In genomic region chr7:34675831-34676514, GRCm38 (mm10) we compare ENCODE assay signal across 8 mouse cellular contexts. TPM values are rescaled to one million over a fixed set of nuclear protein-coding genes. Genes with fewer than 3 reads are reported as not detected.
DNase-seq lines count a peak whose midpoint lies in the region; ATAC-seq and TF ChIP-seq lines count a peak whose summit lies in the region.

No protein-coding gene starts in this region.

- peaks cover 45% of the 10 kb centered on the region for H3K4me1 ChIP-seq in E14TG2a.4 (replicated peaks; ENCODE audit: low read depth, low read length)
- peaks cover 6% of the 10 kb centered on the region; the same call in 1 of the 2 replicates for H3K4me1 ChIP-seq in forebrain, embryonic 14.5 days (ENCODE audit: control insufficient read depth, insufficient read depth, low read length)
- H3K4me1 ChIP-seq in heart, postnatal 0 days (ENCODE audit: control insufficient read depth, insufficient read depth), result no peaks in the 10 kb centered on the region
- H3K4me1 ChIP-seq in liver, embryonic 11.5 days (replicated peaks; ENCODE audit: control insufficient read depth, insufficient read depth, low read length), result no peaks in the 10 kb centered on the region
- peaks cover 6% of the 10 kb centered on the region for H3K4me1 ChIP-seq in neural tube, embryonic 12.5 days

- 3% methylated on average over 33 of the region's 33 CpGs for WGBS in forebrain, embryonic 14.5 days
- WGBS in heart, postnatal 0 days, result 5% methylated on average over 33 of the region's 33 CpGs
- 11% methylated on average over 33 of the region's 33 CpGs for WGBS in liver, embryonic 11.5 days
- WGBS in neural tube, embryonic 12.5 days, result 6% methylated on average over 33 of the region's 33 CpGs

- TF ChIP-seq CTCF in E14TG2a.4 (conservative IDR thresholded peaks at IDR 0.05; ENCODE audit: low read length), result peak; percentile 78
- TF ChIP-seq CTCF in heart, postnatal 0 days (IDR thresholded peaks at IDR 0.05; ENCODE audit: low read depth), result peak; percentile 87

- H3K27me3 ChIP-seq in E14TG2a.4 (ENCODE audit: insufficient read depth, low read length), result peaks cover 53% of the 10 kb centered on the region
- peaks cover 30% of the 10 kb centered on the region for H3K27me3 ChIP-seq in forebrain, embryonic 14.5 days (replicated peaks; ENCODE audit: control insufficient read depth, insufficient read depth, low read length)
- H3K27me3 ChIP-seq in heart, postnatal 0 days (ENCODE audit: control insufficient read depth, insufficient read depth, low read length), result peaks cover 39% of the 10 kb centered on the region
- peaks cover 34% of the 10 kb centered on the region for H3K27me3 ChIP-seq in liver, embryonic 11.5 days (replicated peaks; ENCODE audit: control insufficient read depth, insufficient read depth, low read length)
- peaks cover 34% of the 10 kb centered on the region for H3K27me3 ChIP-seq in neural tube, embryonic 12.5 days (replicated peaks)

- peak; percentile 60; the same call in 1 of the 2 replicates for ATAC-seq in forebrain, embryonic 14.5 days
- peak; percentile 60; the same call in 1 of the 2 replicates for ATAC-seq in heart, postnatal 0 days (ENCODE audit: insufficient read depth, low read depth)
- no peak for ATAC-seq in liver, embryonic 11.5 days (replicated peaks; ENCODE audit: low FRiP score)
- peak; percentile 13; the same call in 1 of the 2 replicates for ATAC-seq in neural tube, embryonic 12.5 days (ENCODE audit: low FRiP score, low read depth)

- H3K4me3 ChIP-seq in E14TG2a.4 (replicated peaks; ENCODE audit: low read length), result peak overlapping the region; percentile 76
- peak overlapping the region; percentile 30 for H3K4me3 ChIP-seq in forebrain, embryonic 14.5 days (ENCODE audit: low read depth, low read length)
- no peak overlapping the region for H3K4me3 ChIP-seq in heart, postnatal 0 days (ENCODE audit: low read depth, low read length)
- H3K4me3 ChIP-seq in liver, embryonic 11.5 days (ENCODE audit: low read depth, low read length), result no peak overlapping the region
- H3K4me3 ChIP-seq in neural tube, embryonic 12.5 days, result peak overlapping the region; percentile 16

- H3K9ac ChIP-seq in forebrain, embryonic 14.5 days (ENCODE audit: low read length), result peak overlapping the region; percentile 40; the same call in 1 of the 2 replicates
- no peak overlapping the region for H3K9ac ChIP-seq in heart, postnatal 0 days (replicated peaks; ENCODE audit: low read depth, low read length)
- H3K9ac ChIP-seq in liver, embryonic 11.5 days (ENCODE audit: low read depth, low read length), result no peak overlapping the region
- 0 out of 2 replicates have a peak overlapping the region, but pooled peaks have one; percentile 1 for H3K9ac ChIP-seq in neural tube, embryonic 12.5 days

- H3K27ac ChIP-seq in forebrain, embryonic 14.5 days (ENCODE audit: low read depth, low read length), result no peak overlapping the region
- H3K27ac ChIP-seq in heart, postnatal 0 days (ENCODE audit: low read depth), result no peak overlapping the region
- H3K27ac ChIP-seq in liver, embryonic 11.5 days (ENCODE audit: low read depth, low read length), result no peak overlapping the region
- H3K27ac ChIP-seq in neural tube, embryonic 12.5 days, result no peak overlapping the region

- H3K9me3 ChIP-seq in E14TG2a.4 (ENCODE audit: low read length), result no peaks in the 10 kb centered on the region
- H3K9me3 ChIP-seq in forebrain, embryonic 14.5 days (replicated peaks; ENCODE audit: control insufficient read depth, low read length), result no peaks in the 10 kb centered on the region
- H3K9me3 ChIP-seq in heart, postnatal 0 days (replicated peaks; ENCODE audit: control insufficient read depth, low read length), result no peaks in the 10 kb centered on the region
- H3K9me3 ChIP-seq in liver, embryonic 11.5 days (ENCODE audit: control insufficient read depth, low read length), result no peaks in the 10 kb centered on the region
- H3K9me3 ChIP-seq in neural tube, embryonic 12.5 days, result no peaks in the 10 kb centered on the region

- H3K4me2 ChIP-seq in forebrain, embryonic 14.5 days (ENCODE audit: low read length), result peak overlapping the region; percentile 53
- H3K4me2 ChIP-seq in heart, postnatal 0 days (ENCODE audit: low read depth, low read length), result no peak overlapping the region
- H3K4me2 ChIP-seq in liver, embryonic 11.5 days, result peak overlapping the region; percentile 31; the same call in 1 of the 2 replicates
- H3K4me2 ChIP-seq in neural tube, embryonic 12.5 days (replicated peaks), result peak overlapping the region; percentile 50

- peak; percentile 12 for DNase-seq in c-Kit-positive CD71-positive TER-119-positive erythroid progenitor cells, embryonic 14.5 days (ENCODE audit: low spot score)
- DNase-seq in forebrain, embryonic 14.5 days (ENCODE audit: low spot score), result peak; percentile 88
- DNase-seq in heart, postnatal 0 days (ENCODE audit: low spot score), result peak; percentile 63
- peak; percentile 86 for DNase-seq in kidney, postnatal 14 days
- DNase-seq in liver, embryonic 11.5 days (ENCODE audit: low spot score), result peak; percentile 52
- peak; percentile 42 for DNase-seq in testis, postnatal 14 days (ENCODE audit: low spot score)

- no peak for TF ChIP-seq EP300 in heart, postnatal 0 days (IDR thresholded peaks at IDR 0.05; ENCODE audit: low read depth)

- H3K36me3 ChIP-seq in E14TG2a.4 (ENCODE audit: insufficient read depth, low read length), result no peaks in the 10 kb centered on the region
- H3K36me3 ChIP-seq in forebrain, embryonic 14.5 days (ENCODE audit: control insufficient read depth, insufficient read depth, low read length), result no peaks in the 10 kb centered on the region
- H3K36me3 ChIP-seq in heart, postnatal 0 days (replicated peaks; ENCODE audit: control insufficient read depth, insufficient read depth, low read length), result no peaks in the 10 kb centered on the region
- H3K36me3 ChIP-seq in liver, embryonic 11.5 days (ENCODE audit: control insufficient read depth, insufficient read depth, low read length), result no peaks in the 10 kb centered on the region
- no peaks in the 10 kb centered on the region for H3K36me3 ChIP-seq in neural tube, embryonic 12.5 days

RNA-seq across cellular contexts. Expression of gene Kctd15, which starts 19.4 kb away (rescaled TPM):
- 13.9 and 16.0 TPM in 2 replicates for polyA plus RNA-seq in forebrain, embryonic 14.5 days (2014; fragmentation: Nextera tagmentation; extraction: Ambion mirVana)
- total RNA-seq in heart, postnatal 0 days (2014; rRNA removed; ENCODE audit: low replicate concordance), result 2.8 and 5.9 TPM in 2 replicates
- polyA plus RNA-seq in heart, postnatal 0 days (2015; fragmentation: Nextera tagmentation; extraction: Ambion mirVana), result 0.78 and 0.99 TPM in 2 replicates
- polyA plus RNA-seq in liver, embryonic 11.5 days (2014; fragmentation: Nextera tagmentation; extraction: Ambion mirVana), result 4.3 and 4.9 TPM in 2 replicates
- polyA plus RNA-seq in neural tube, embryonic 12.5 days (2016; fragmentation: Nextera tagmentation; extraction: Ambion mirVana), result 41.9 and 44.7 TPM in 2 replicates

Comparison
In these comparisons a context has a peak if more than half of its experiments do, and no peak if none do; other contexts are left out.
1. H3K4me3 ChIP-seq: peak in E14TG2a.4 (single experiment), forebrain, embryonic 14.5 days (single experiment) and neural tube, embryonic 12.5 days (single experiment); none in heart, postnatal 0 days (single experiment) and liver, embryonic 11.5 days (single experiment).
2. DNase-seq: peak in every context shown above with its lines; median percentile 88 in forebrain, embryonic 14.5 days; 86 in kidney, postnatal 14 days; 63 in heart, postnatal 0 days; 52 in liver, embryonic 11.5 days; 42 in testis, postnatal 14 days; 12 in c-Kit-positive CD71-positive TER-119-positive erythroid progenitor cells, embryonic 14.5 days.
3. H3K9ac ChIP-seq: peak in forebrain, embryonic 14.5 days (single experiment) and neural tube, embryonic 12.5 days (single experiment); none in heart, postnatal 0 days (single experiment) and liver, embryonic 11.5 days (single experiment).